Mouse (Mus musculus): ENCODE data around the gene Mgat5b.

Mgat5b gene

GRCm38 (mm10) chr11:117035661-117036336, 117.1 kb downstream of the Mgat5b start:
- no peak for DNase-seq
